7 mouse cellular contexts compared by ENCODE assay signal in the genomic region with DNA sequence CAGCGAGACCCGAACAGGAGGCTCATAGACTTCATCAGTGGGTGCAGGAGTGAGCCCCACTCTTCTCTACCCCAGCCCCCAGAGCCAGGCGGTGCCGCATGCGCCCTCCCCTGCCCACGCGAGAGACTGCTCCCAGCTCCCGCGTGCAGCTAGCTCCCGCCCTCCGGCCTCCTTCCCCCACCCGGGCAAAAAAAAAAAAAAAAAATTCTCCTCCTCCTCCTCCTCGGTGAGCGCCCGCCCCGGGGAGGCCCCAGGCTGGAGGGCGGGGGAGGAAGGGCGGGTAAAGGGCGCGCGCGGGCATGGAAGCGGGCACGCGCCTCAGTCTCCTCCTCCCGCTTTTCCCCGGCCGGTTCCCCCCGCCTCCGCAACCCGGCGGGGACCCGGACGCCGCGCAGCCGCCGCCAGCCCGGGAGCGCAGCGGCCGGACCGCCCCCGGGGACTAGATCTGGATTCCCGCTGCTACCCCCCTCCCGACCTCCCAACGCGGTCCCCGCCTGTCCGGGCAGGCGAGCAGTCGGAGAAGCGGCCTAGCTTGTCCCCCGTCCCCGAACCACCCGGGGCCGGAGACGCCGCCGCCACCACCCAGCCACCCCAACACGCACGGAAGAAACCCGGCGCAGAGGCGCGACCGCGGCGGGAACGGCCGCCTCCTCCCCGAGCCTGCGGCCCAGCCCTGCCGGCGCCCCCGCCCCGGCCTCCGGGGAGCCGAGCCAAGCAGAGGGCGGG. TPM values are rescaled to one million over a fixed set of nuclear protein-coding genes. Genes with fewer than 3 reads are reported as not detected.
DNase-seq lines count a peak whose midpoint lies in the region; ATAC-seq lines count a peak whose summit lies in the region.

No protein-coding gene starts in this region.

- peak; percentile 96 for DNase-seq in adrenal gland, postnatal 14 days
- DNase-seq in embryonic facial prominence, embryonic 10.5 days (ENCODE audit: low spot score), result peak; percentile 91
- DNase-seq in heart, adult 11 months, result peak; percentile 99
- peak; percentile 92 for DNase-seq in kidney, adult 11 months
- peak; percentile 93 for DNase-seq in midbrain, embryonic 14.5 days
- DNase-seq in spleen, adult 12 weeks (ENCODE audit: low spot score), result peak; percentile 91

- H3K27ac ChIP-seq in embryonic facial prominence, embryonic 10.5 days (replicated peaks), result peak overlapping the region; percentile 100
- H3K27ac ChIP-seq in limb, embryonic 13.5 days, result peak overlapping the region; percentile 99
- peak overlapping the region; percentile 99 for H3K27ac ChIP-seq in midbrain, embryonic 14.5 days (replicated peaks; ENCODE audit: low read depth, low read length)

- peak; percentile 38; the same call in 1 of the 2 replicates for ATAC-seq in limb, embryonic 13.5 days (ENCODE audit: low FRiP score, low read depth)
- peak; percentile 44 for ATAC-seq in midbrain, embryonic 14.5 days (ENCODE audit: low FRiP score, low TSS enrichment)

- peak overlapping the region; percentile 100 for H3K4me3 ChIP-seq in embryonic facial prominence, embryonic 10.5 days
- peak overlapping the region; percentile 100 for H3K4me3 ChIP-seq in limb, embryonic 13.5 days
- H3K4me3 ChIP-seq in midbrain, embryonic 14.5 days (replicated peaks; ENCODE audit: low read depth, low read length), result peak overlapping the region; percentile 99

- H3K9me3 ChIP-seq in embryonic facial prominence, embryonic 10.5 days, result no peaks in the 10 kb centered on the region
- H3K9me3 ChIP-seq in limb, embryonic 13.5 days, result no peaks in the 10 kb centered on the region
- H3K9me3 ChIP-seq in midbrain, embryonic 14.5 days (ENCODE audit: control insufficient read depth, low read length), result no peaks in the 10 kb centered on the region

- WGBS in embryonic facial prominence, embryonic 10.5 days, result under 1% methylated on average over 76 of the region's 80 CpGs
- under 1% methylated on average over 57 of the region's 80 CpGs for WGBS in limb, embryonic 13.5 days
- under 1% methylated on average over 64 of the region's 80 CpGs for WGBS in midbrain, embryonic 14.5 days

- H3K9ac ChIP-seq in limb, embryonic 13.5 days, result peak overlapping the region; percentile 100
- H3K9ac ChIP-seq in midbrain, embryonic 14.5 days (replicated peaks; ENCODE audit: low read length), result peak overlapping the region; percentile 100

- H3K36me3 ChIP-seq in embryonic facial prominence, embryonic 10.5 days (replicated peaks), result peaks cover 41% of the 10 kb centered on the region
- peaks cover 40% of the 10 kb centered on the region for H3K36me3 ChIP-seq in limb, embryonic 13.5 days
- peaks cover 40% of the 10 kb centered on the region for H3K36me3 ChIP-seq in midbrain, embryonic 14.5 days (ENCODE audit: control insufficient read depth, insufficient read depth, low read length)

- peak overlapping the region; percentile 75 for H3K4me2 ChIP-seq in limb, embryonic 13.5 days (replicated peaks)
- H3K4me2 ChIP-seq in midbrain, embryonic 14.5 days (ENCODE audit: low read length), result peak overlapping the region; percentile 90

- H3K27me3 ChIP-seq in embryonic facial prominence, embryonic 10.5 days (replicated peaks; ENCODE audit: low read depth, poor library complexity, severe bottlenecking), result no peaks in the 10 kb centered on the region
- H3K27me3 ChIP-seq in limb, embryonic 13.5 days, result no peaks in the 10 kb centered on the region
- no peaks in the 10 kb centered on the region for H3K27me3 ChIP-seq in midbrain, embryonic 14.5 days (ENCODE audit: control insufficient read depth, insufficient read depth, low read length)

- peaks cover 37% of the 10 kb centered on the region for H3K4me1 ChIP-seq in embryonic facial prominence, embryonic 10.5 days
- peaks cover 29% of the 10 kb centered on the region for H3K4me1 ChIP-seq in limb, embryonic 13.5 days
- H3K4me1 ChIP-seq in midbrain, embryonic 14.5 days (ENCODE audit: control insufficient read depth, insufficient read depth, low read length), result peaks cover 17% of the 10 kb centered on the region

RNA-seq across cellular contexts. Expression of gene Ubtf, which starts 2.8 kb away (rescaled TPM):
- total RNA-seq in adrenal gland, postnatal 14 days (2021), result 102 and 106 TPM in 2 replicates
- polyA plus RNA-seq in embryonic facial prominence, embryonic 10.5 days (2016; fragmentation: Nextera tagmentation; extraction: Ambion mirVana), result 94.2 and 96.3 TPM in 2 replicates
- polyA plus RNA-seq in limb, embryonic 13.5 days (2015; fragmentation: Nextera tagmentation; extraction: Ambion mirVana), result 83.9 and 85.9 TPM in 2 replicates
- 77.6 and 84.4 TPM in 2 replicates for polyA plus RNA-seq in midbrain, embryonic 14.5 days (2014; fragmentation: Nextera tagmentation; extraction: Ambion mirVana)

RNA-seq across cellular contexts. Expression of gene Atxn7l3, which starts 20.3 kb away (rescaled TPM):
- 47.9 and 53.4 TPM in 2 replicates for total RNA-seq in adrenal gland, postnatal 14 days (2021)
- 15.6 and 18.2 TPM in 2 replicates for polyA plus RNA-seq in embryonic facial prominence, embryonic 10.5 days (2016; fragmentation: Nextera tagmentation; extraction: Ambion mirVana)
- polyA plus RNA-seq in limb, embryonic 13.5 days (2015; fragmentation: Nextera tagmentation; extraction: Ambion mirVana), result 20.7 and 21.4 TPM in 2 replicates
- 38.5 and 42.4 TPM in 2 replicates for polyA plus RNA-seq in midbrain, embryonic 14.5 days (2014; fragmentation: Nextera tagmentation; extraction: Ambion mirVana)

RNA-seq across cellular contexts. Expression of gene Tmub2, which starts 32.0 kb away (rescaled TPM):
- 40.1 and 40.4 TPM in 2 replicates for total RNA-seq in adrenal gland, postnatal 14 days (2021)
- 45.2 and 46.2 TPM in 2 replicates for polyA plus RNA-seq in embryonic facial prominence, embryonic 10.5 days (2016; fragmentation: Nextera tagmentation; extraction: Ambion mirVana)
- 52.8 and 57.3 TPM in 2 replicates for polyA plus RNA-seq in limb, embryonic 13.5 days (2015; fragmentation: Nextera tagmentation; extraction: Ambion mirVana)
- 76.4 and 78.4 TPM in 2 replicates for polyA plus RNA-seq in midbrain, embryonic 14.5 days (2014; fragmentation: Nextera tagmentation; extraction: Ambion mirVana)

RNA-seq across cellular contexts. Expression of gene Asb16, which starts 48.2 kb away (rescaled TPM):
- total RNA-seq in adrenal gland, postnatal 14 days (2021), result 0.11 and 0.19 TPM in 2 replicates
- 0.09 and 0.10 TPM in 2 replicates for polyA plus RNA-seq in embryonic facial prominence, embryonic 10.5 days (2016; fragmentation: Nextera tagmentation; extraction: Ambion mirVana)
- polyA plus RNA-seq in limb, embryonic 13.5 days (2015; fragmentation: Nextera tagmentation; extraction: Ambion mirVana), result 0.22 TPM in 2 replicates
- polyA plus RNA-seq in midbrain, embryonic 14.5 days (2014; fragmentation: Nextera tagmentation; extraction: Ambion mirVana), result 0.12 TPM in 1 of 2 replicates, not detected in the other

RNA-seq across cellular contexts. Expression of gene Slc4a1, which starts 49.3 kb away (rescaled TPM):
- total RNA-seq in adrenal gland, postnatal 14 days (2021), result 17.5 and 72.4 TPM in 2 replicates
- polyA plus RNA-seq in embryonic facial prominence, embryonic 10.5 days (2016; fragmentation: Nextera tagmentation; extraction: Ambion mirVana), result 29.7 and 33.8 TPM in 2 replicates
- 7.2 and 11.7 TPM in 2 replicates for polyA plus RNA-seq in limb, embryonic 13.5 days (2015; fragmentation: Nextera tagmentation; extraction: Ambion mirVana)
- 0.51 and 2.3 TPM in 2 replicates for polyA plus RNA-seq in midbrain, embryonic 14.5 days (2014; fragmentation: Nextera tagmentation; extraction: Ambion mirVana)

Comparison
In these comparisons a context has a peak if more than half of its experiments do, and no peak if none do; other contexts are left out.
1. Peak in every context shown above with its lines: DNase-seq, ATAC-seq, H3K4me3 ChIP-seq and H3K27ac ChIP-seq.